Mouse (Mus musculus): ENCODE measurements around the gene Krt18.
A peak's percentile ranks its signal among the peaks of the same experiment; 100 is the strongest.

The Krt18 gene

DNA sequence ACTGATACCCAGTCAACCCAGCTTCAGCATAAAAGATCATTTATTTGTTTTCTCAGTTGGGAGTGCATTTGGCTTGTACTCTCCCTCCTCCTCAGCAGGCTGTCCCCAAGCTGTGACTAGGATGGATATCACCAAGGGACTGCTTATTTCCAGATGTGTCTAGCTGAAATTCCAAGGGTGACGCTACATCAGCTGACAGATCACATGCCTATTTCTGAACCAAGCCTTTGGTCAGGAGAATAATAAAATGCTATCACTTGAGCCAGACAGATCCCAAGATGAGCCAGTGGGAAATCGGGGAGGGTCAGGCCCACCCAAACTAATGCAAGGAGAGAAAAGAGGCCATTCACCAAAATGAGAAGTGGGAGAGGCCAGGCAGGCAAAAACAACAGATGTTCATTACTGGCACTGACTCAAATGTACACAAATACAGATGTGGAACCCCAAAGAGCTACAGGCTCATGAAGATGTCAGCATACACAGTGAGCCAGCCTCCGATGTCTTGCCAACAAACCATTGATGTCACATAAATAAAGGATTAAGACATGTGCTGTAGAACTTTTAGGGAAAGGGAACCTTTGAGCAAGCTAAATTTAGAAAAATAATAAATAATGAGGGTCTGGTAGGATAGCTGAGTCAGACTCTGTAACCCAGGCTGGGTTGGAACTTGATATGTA, 17.3 kb upstream of the Krt18 start:
- no peak for DNase-seq (ENCODE audit: low spot score in 2 of 2)

DNA sequence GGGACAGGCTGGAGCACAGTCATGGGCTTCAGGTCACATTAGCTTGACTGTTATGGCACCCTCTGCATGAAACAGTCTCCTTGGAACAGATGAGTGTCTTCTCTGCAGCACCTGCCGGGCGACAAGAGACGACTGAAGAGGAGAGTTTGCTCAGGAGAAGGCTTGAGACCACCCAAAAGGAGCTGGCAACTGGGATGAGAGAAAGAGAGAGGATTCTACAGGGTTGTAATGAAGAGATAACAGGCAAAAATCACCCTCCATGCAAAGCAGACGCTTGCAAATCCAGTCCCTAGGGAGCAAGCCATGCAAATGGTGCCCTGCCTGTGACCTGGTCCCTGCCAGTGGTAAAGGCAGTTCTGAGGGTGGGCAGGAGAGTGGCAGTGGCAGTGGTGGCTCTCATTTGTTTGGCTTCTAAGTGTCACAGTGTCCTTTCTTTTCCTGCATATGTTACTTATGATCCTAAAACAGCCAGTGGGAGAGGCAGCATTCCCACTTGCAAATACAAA, 15.7 kb upstream of the Krt18 start:
- DNase-seq (ENCODE audit: low spot score in 2 of 2), result peak in 1 of 2 experiments; percentile 60

DNA sequence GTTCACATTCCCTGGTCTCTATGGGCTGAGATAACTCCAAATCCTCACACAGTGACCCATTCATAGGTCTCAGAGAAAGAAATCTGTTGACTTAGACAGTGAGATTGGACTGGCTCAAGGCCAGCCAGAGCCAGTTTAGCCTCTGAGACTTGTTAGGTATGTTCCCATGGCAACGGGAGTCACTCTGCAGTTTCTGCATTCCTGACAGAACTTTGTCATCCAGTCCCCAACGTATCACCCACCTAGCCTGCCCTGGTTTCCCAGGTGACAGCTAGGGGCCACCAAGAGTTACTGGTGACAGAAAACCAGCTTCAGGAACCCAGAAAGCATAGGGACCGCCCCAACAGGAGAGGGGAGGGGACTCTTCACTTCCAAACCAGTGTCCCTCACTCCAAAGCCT, 14.3 kb upstream of the Krt18 start:
- no peak for DNase-seq (ENCODE audit: low spot score in 2 of 2)

DNA sequence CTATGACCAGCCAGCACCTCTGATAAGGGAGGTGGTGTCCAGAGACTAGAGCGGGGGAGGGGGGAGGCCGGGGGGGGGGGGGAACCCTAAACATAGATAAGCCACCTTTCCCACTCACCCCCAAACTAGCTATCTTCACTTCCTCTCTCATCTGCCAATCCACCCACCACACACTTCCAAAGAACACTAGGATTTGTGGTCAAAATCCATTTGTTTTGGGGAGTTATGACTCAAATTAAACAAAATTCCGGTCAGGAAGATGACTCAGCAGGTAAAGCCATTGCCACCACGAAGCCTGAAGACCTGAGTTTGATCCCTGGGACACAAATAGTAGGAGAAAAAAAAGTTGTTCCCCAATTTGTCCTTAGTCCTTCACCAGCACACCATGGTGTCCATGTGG, 13.1 kb upstream of the Krt18 start:
- DNase-seq (ENCODE audit: low spot score in 2 of 2), result no peak

DNA sequence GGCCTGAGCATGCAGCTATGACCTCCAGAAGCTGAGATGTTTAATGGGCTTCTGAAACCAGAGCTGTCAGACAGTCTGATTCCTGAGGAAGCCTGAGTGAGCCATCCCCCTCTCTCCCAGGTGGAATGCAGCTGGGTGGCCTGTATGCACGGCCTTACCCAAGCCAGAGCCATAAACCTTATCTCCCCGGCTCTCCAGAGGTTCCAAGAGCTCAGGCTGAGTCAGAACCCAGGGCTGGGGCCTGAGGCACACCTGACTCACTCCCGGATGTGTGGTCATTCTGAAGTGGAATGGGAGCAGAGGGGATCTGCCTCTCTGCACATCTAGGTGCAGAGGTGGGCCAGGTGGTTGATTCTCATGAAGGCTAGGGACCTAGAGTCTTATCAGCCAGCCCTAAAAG, 11.9 kb upstream of the Krt18 start:
- DNase-seq (ENCODE audit: low spot score in 2 of 2), result no peak

DNA sequence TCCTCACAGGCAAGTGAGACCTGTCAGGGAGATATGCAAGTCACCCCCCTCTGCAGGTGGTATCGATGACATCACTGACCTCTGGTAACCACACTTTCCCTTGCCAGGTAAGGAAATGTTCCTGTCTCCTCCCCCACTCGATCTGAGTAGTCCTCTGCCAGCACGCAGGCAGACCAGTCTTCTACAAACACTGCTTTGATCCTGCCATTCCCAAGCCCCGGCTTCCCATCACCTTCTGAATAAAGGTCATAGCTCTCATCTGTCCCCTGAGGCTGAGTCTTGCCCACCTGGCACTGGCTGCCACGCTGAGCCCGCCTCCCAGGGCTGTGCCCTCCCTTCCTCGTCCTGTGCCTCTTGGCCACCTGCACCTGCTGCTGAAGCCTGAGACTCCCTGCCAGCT, 11.2 kb upstream of the Krt18 start:
- DNase-seq (ENCODE audit: low spot score in 2 of 2), result no peak

DNA sequence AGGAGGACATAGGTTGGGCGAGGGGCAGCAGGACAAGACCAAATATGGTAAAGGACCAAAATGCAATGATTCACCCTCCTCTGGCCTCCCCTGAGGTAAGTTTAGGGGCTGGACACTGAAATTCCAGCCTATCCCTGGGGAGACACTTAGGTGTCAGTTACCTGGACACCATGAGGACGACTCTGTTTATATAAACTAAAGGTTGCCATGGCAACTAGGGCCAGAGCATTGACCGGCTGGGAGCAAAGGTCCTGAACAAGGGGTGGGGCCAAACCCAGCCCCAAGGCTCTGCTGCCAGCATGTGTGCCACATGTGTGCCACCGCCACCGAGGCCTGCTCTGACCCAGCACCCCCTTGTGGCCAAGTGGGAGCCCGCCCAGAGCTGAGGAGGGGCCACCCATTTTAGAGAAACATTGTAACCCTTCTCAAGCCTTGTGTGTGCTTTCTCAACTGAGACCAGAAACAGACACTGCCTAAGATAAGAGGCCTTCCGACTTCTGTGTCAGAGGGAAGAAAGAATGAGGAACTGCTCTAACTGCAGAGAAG, 10.0 kb upstream of the Krt18 start:
- peak in 1 of 2 experiments; percentile 64 for DNase-seq (ENCODE audit: low spot score in 2 of 2)

DNA sequence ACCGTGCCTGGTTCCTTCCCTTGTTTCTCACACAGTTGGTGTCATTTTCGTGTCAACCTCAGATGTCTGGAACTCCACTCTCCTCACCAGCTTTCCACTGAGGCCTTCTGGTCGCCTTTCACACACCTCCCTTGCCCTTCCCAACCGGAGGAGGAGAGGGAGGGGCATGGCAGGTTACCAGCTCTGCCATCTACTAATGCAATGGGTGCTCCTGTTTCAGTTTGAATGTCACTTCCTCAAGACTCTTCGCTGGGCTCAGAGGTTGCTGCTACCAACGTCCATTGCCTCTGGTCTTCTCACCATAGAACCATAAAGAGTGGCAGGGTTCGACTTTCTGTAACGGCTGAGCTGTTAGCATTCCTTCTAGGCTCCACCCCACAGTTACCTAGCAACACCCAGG, 5.5 kb upstream of the Krt18 start:
- no peak for DNase-seq (ENCODE audit: low spot score in 2 of 2)

DNA sequence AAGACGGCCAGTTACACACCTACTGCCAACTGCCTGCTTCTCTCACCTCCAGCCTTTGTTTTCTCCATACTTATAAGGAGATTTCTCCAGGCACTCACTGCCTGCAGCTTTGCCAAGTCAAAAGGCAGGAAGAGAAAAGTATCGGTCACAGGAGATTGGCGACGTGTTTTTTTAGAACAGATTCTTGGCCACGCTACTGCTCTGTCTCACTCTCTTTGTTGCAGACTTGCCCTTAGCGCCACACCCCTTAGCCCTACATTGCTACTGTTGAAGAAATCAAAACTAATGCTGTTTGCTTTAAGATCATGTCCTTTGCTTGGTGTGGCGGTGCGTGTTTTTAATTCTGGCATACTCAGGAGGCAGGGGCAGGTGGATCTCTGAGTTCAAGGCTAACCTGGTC, 4.1 kb upstream of the Krt18 start:
- DNase-seq (ENCODE audit: low spot score in 2 of 2), result no peak

DNA sequence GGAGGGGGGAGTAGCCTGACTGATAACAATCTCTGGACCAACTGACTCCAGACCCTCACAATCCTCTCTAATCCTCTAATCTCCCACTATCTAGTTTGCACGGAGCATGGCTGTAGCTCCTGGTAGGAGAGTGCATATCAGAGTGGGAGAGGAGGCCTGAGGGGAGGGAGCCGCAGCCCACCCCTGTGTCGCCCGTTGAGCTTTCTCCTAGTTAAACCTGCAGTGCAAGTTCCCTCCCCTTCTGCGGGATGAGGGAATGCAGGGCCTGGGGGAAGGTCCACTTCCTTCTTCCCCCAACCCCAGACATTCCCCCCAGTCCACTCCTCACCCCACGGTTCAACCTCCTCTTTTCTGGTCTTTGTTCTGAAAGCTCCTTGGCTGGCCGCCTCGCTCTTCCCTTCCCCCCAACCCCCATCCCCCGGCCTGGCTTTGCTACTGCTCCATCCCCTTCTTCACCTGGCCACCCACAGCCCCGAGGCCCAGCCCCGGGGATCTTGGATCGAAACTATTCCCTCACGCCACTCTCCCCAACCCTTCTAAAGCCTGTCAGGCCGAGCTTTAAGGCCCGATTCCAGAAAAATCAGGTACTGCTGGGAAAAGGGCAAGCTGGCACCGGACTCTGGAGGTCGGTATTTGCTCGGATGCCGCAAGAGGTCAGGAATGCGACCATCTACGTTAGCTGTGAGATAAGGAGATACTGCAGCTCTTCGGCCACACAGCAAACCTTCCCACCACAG, 2.7 kb upstream of the Krt18 start:
- no peak for DNase-seq (ENCODE audit: low spot score in 2 of 2)

DNA sequence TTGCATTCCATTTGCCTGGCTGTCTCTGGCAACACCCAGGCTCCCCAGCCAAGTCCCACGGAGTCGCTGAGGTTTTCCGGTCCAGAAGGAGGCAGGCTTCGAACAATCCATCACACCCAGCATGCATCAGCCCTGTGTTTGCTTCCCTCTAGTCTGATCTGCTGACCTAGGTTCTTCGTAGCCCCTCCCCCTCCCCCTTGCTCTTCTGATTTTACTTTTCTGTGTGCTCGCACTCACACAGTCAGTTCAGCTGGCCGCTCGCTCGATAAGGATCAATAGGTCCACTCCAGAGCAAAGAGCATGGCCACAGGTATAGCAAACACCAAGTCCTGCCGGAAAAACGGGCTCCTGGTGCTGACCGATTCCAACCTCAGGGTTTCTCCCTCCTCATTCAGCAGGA, 1.6 kb upstream of the Krt18 start:
- no peak for DNase-seq (ENCODE audit: low spot score in 2 of 2)

DNA sequence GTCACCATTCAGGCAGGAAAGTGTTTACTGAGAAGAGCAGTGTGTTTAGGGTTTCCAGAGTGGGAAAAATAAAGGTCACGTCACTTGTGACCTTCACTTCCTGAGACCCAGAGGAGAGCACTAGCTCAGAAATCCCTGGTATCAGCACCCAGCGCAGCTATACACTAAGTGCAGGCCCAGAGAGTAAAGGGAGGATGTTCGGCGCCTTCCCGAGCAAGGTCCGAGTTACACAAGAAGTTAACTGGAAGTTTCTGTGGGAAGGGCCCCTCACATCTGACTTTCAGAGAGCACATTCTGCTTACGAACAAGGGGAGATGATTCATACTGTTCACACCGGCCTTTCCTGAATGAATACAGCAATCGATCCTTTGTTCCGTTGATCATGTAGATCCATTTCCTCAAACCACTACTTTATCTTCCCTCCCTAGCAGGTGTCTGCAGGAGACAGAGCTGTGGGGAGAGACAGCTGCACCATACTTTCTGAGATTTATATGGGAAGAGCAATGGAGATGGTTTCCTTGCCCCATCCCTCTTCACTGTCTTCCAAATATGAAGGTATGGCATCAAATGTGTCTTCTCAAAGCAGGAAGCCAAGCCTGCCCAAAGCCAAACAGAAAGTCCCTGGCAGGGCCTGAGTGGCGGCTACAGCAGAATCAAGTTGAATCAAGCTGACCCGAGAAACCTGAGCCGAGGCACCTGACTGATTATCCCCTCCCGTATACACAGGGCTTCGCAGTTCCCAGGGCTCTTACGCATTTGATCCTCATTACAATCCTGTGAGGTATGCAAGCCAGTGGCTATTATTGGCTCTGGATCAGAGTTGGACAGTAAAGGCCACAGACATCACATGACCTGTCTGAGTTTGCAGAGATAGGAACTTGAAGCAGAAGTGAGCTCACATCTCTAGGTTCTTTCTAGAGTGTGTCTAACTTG, 6.4 kb downstream of the Krt18 start:
- DNase-seq (ENCODE audit: low spot score in 2 of 2), result no peak

DNA sequence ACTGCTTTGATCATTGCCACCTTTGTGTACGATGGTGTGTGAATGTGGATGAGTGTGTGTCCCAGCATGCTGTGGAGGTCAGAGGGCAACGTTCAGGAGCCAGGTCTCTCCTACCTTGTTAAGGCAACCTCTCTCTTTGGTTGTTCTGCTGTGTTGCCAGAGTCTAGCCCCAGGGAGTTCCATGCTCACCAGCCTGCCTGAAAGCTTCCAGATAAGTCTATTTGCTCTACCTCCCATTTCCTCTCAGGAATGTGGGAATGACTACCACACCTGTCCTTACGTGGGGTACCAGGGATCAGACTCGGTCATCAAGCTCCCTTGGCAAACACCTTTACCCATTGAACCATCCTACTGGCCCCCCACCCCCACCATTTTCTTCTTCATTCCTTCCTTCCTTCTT, 12.3 kb downstream of the Krt18 start:
- no peak for DNase-seq (ENCODE audit: low spot score in 2 of 2)

DNA sequence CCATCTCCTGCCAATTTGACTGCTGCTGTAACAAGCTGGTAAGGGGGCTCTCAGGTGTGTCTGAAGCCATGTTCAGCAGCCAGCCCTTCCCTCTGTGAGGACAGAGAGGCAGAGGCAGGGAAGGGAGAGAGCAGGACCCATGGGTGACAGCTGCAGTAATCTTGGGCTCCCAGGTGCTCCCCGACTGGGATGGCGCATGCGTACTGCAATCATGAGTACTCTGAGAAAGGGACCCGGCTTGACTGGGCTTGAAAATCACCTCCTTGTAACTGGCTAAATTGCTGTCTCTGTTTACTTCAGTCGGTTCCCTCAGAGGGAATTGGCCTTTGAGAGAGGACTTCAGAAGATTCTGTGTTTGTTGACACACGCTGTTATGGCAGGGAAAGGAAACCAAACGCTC, 14.0 kb downstream of the Krt18 start:
- no peak for DNase-seq (ENCODE audit: low spot score in 2 of 2)

DNA sequence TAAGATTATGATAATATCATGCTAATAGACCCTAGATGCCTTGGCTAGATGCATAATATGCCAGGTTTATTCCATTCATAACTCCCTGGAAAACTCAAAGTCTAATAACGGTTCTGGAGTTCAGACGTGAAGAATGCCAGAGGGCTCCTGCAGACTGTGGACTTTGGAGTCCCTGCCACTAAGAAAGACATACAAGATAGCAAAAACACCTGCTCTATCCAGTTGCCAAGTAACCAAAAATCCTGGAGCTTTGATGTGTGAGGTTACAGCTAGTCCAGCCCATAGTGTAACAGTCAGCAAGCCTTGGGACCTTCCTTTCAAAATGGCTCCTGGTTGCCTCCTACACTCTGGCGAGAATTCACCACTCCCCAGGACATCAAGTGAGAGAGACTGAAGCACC, 16.8 kb downstream of the Krt18 start:
- DNase-seq (ENCODE audit: low spot score in 2 of 2), result no peak

DNA sequence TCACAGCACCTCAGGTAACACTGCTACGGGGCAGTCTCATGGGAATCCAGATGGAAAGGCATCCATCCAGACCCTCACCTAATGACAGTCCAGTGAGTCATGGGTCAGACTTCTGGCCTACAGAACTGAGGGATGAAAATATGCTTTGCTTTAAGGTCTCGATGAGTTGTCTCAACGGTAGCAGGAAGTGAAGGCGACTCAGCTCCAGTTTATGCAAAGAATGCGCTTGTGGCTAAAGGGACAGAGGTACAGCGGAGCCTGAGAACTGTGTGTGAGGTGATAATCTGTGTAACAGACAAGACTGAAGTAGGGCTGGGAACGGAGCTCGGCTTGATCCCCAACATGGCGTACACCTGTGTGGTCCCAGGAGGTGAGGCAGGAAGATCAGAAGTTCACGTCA, 17.7 kb downstream of the Krt18 start:
- DNase-seq (ENCODE audit: low spot score in 2 of 2), result no peak

DNA sequence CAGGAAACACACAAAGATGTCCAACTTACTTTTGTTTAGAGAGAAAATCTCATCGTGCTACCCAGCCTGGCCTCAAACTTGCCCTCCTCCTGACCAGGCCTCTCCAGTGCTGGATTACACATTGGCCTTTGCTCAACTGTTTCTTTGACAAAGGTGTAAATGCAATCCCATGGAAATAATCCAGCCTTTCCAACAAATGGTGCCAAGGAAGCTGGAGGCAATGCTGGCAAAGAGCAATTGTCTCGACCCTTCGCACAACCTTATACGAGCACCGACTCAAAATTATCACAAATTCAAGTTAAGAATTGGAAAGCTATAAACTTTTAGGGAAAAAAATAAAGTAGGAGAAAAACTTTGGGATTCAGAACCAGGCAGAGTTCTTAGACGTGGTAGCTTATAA, 20.0 kb downstream of the Krt18 start:
- no peak for DNase-seq (ENCODE audit: low spot score in 2 of 2)

DNA sequence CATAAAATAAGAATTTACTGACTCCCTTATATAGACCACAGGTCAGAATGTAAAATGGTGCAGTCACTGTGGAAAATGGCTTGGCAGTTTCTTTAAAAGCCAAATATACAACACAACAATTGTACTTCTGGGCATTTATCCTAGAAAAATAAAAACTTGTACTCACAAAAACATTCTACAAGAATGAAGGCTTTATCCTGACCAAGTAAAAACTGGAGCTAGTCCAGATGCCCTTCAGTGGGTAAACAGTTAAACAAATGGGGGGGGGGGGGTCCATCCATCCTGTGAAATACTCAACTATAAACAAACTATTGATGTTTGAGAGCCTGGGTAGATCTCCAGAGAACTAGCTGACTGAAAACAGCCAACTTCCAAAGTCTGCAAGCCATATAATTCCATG, 21.9 kb downstream of the Krt18 start:
- DNase-seq (ENCODE audit: low spot score in 2 of 2), result no peak

DNA sequence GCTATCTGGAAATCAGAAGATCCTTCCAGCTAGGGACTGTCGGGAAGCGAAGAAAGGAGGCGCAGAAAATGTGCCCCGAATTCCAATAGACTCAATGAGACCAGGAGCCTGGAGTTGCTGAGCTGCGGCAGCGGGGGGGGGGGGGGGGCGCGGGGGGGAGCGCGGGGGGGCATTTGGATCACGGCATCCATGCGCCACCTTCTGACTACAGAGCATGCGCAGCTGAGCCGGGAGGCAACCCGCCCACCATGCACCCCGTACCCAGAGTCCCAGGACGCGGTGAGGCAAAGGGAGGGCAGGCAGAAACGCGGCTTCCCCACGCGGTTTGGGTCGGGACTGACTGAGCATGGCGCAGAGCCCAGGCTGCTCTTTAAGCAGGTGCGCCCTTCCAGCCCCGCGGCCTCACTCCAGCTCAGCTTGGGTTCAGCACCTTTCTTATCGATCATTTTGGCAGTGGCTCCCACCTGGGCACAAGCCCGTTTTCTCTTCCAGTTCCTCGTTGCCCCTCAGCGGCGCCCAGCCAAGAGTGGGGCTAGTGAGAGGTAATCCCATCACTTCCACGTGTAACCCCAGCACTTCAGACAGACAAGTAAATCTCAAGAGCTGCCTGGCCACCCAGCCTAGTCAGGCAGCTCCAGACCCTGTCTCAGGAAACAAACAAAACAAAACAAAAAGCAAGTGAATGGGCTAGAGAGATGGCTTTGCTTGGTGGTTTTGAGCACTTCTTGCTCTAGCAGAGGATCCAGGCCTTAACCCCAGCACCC, 24.1 kb downstream of the Krt18 start:
- DNase-seq (ENCODE audit: low spot score in 2 of 2), result peak in 1 of 2 experiments; percentile 23

DNA sequence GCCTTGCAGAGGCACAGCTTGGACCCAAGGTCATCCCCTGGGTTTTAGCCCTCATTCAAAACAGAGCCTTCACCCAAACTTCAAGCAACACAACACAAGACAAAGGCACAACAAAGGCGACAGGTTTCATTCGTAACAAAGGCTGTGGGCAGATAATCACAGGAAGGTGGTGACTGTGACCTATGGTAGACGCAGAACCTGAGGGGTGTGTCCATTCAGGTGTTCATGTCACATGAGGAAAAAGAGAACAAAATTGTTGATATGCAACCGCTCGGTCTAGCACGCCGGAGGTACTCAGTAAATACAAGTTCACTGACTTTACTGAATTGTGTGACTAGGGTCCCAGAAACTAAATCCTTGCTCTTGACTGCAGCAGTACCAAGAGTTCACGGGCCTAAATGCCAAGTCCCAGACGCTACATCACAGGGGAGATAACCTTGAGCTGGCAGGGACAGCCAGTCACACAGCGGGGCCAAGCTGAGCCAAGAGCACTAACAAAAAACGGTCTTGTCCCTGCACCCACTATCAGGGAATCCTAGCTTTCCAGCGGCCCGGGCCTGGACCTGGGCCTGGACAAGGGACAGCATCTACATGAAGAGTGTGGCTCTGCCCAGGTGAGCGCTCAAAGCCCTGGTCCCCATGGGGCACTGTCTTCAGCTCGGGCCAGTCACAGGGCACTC, 28.7 kb downstream of the Krt18 start:
- no peak for DNase-seq (ENCODE audit: low spot score in 2 of 2)
